Mouse (Mus musculus): ENCODE measurements around the gene Fam71d.

DNA sequence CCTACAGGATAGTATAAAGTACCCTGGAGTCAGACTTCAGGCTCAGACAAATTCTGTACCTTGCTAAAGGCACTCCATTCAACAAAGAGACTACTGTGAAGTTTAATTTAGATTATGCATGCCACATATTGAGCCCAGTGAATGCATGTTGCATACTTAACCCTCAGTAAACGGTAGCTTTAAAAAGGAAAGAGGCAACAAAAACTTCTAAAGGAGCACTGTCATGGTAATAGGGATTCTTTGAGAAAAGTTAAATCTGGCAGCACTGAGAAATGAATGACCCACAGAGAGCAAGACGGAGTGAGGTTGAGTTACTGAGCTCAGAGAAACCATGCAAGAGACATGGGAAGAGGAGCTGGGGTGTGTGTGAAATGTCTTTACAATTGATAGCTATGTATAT is 86.6 kb downstream of the Fam71d start:
- TF ChIP-seq CTCF (IDR thresholded peaks at IDR 0.05; ENCODE audit: low read depth) (no peak), EP300 (optimal IDR thresholded peaks at IDR 0.05) (no peak)
